Mouse (Mus musculus) limb, embryonic 12.5 days (tissue): ENCODE measurements around the gene Olfr122. TPM values are rescaled to one million over a fixed set of nuclear protein-coding genes. Genes with fewer than 3 reads are reported as not detected.

ENCODE experiments used
- ATAC-seq: fragments of 200-750 bp; cut with Nextera tagmentation; 2 replicates; pipeline ENCODE4 v1.8.0; 2017; ENCODE audit warnings: low read depth, moderate TSS enrichment; ENCODE audit not compliant: insufficient number of reproducible peaks, insufficient read depth, low FRiP score, low TSS enrichment
- H3K27ac ChIP-seq: fragments of 300-500 bp; sonication (generic); 2 replicates; pipeline ENCODE4 v1.5.1; 2016; ENCODE audit warnings: mild to moderate bottlenecking, moderate library complexity
- H3K27me3 ChIP-seq: fragments of 300-500 bp; sonication (generic); 2 replicates; pipeline ENCODE4 v1.6.1; 2016; ENCODE audit warnings: mild to moderate bottlenecking, moderate library complexity
- H3K36me3 ChIP-seq: fragments of 300-500 bp; sonication (generic); 2 replicates; pipeline ENCODE4 v1.6.1; 2016; ENCODE audit warnings: mild to moderate bottlenecking, moderate library complexity
- H3K4me1 ChIP-seq: fragments of 300-500 bp; sonication (generic); replicated peaks from 2 replicates; pipeline ENCODE4 v1.6.1; 2016
- H3K4me2 ChIP-seq: fragments of 300-500 bp; sonication (generic); 2 replicates; pipeline ENCODE4 v1.6.1; 2016; ENCODE audit warnings: mild to moderate bottlenecking, moderate library complexity
- H3K4me3 ChIP-seq: fragments of 300-500 bp; sonication (generic); replicated peaks from 2 replicates; pipeline ENCODE4 v1.5.1; 2016; ENCODE audit warnings: mild to moderate bottlenecking
- H3K9ac ChIP-seq: fragments of 300-500 bp; sonication (generic); replicated peaks from 2 replicates; pipeline ENCODE4 v1.6.1; 2016; ENCODE audit warnings: mild to moderate bottlenecking, moderate library complexity
- H3K9me3 ChIP-seq: fragments of 300-500 bp; sonication (generic); 2 replicates; pipeline ENCODE4 v1.6.1; 2016; ENCODE audit warnings: mild to moderate bottlenecking, moderate library complexity
- WGBS: fragments of 180-500 bp; shearing (Covaris S2); methylation state at CpG from one replicate; pipeline ENCODE4 v1.1.7; 2016; 5-methylcytosine and 5-hydroxymethylcytosine counted together
- polyA plus RNA-seq: library from polyadenylated mRNA; unstranded; fragments of >200 nt; fragmentation: Nextera tagmentation; extraction: Ambion mirVana; gene quantifications from 2 replicates; pipeline ENCODE4 v1.2.1, GENCODE M21; 2016

Gene Olfr122
- polyA plus RNA-seq: not detected in 2 replicates

GRCm38 (mm10) chr17:37768307-37768706 lies at the start of gene Olfr122:
TSS of gene Olfr122 (plus strand) at chr17:37768607.
- 88% methylated on average over 4 of the region's 4 CpGs for WGBS
- no peaks in the 10 kb centered on the region for H3K9me3 ChIP-seq
- no peak for ATAC-seq

GRCm38 (mm10) chr17:37721508-37721907 lies 46.9 kb upstream of the Olfr122 start, which contains the start of gene Olfr120:
TSS of gene Olfr120 (plus strand) at chr17:37721808.
- Histone ChIP-seq H3K27me3 (no peaks in the 10 kb centered on the region), H3K36me3 (no peaks in the 10 kb centered on the region), H3K4me2 (no peak within 1 kb of the TSS), H3K9me3 (no peaks in the 10 kb centered on the region), H3K27ac (no peak within 1 kb of the TSS), H3K9ac (no peak within 1 kb of the TSS), H3K4me1 (no peaks in the 10 kb centered on the region), H3K4me3 (no peak within 1 kb of the TSS)
- 71% methylated on average over 1 of the region's 1 CpGs for WGBS
- ATAC-seq: no peak

More at GRCm38 (mm10) chr17:37768307-37768706, at the start of gene Olfr122:
- H3K4me1 ChIP-seq: no peaks in the 10 kb centered on the region
- H3K36me3 ChIP-seq: no peaks in the 10 kb centered on the region
- no peak within 1 kb of the TSS for H3K9ac ChIP-seq
- no peaks in the 10 kb centered on the region for H3K27me3 ChIP-seq
- H3K4me2 ChIP-seq: no peak within 1 kb of the TSS
- H3K27ac ChIP-seq: no peak within 1 kb of the TSS
- no peak within 1 kb of the TSS for H3K4me3 ChIP-seq

GRCm38 (mm10) chr17:37738070-37738469 lies 30.3 kb upstream of the Olfr122 start:
- Histone ChIP-seq H3K4me2 (no peak overlapping the region), H3K27me3 (no peaks in the 10 kb centered on the region), H3K27ac (no peak overlapping the region), H3K4me1 (no peaks in the 10 kb centered on the region), H3K9ac (no peak overlapping the region), H3K9me3 (no peaks in the 10 kb centered on the region), H3K4me3 (no peak overlapping the region), H3K36me3 (no peaks in the 10 kb centered on the region)
- WGBS: 57% methylated on average over 7 of the region's 7 CpGs
- no peak for ATAC-seq

- Histone ChIP-seq H3K9ac (no peak within 1 kb of the TSS), H3K9me3 (no peaks in the 10 kb centered on the region), H3K4me3 (no peak within 1 kb of the TSS), H3K27me3 (no peaks in the 10 kb centered on the region), H3K27ac (no peak within 1 kb of the TSS), H3K4me1 (no peaks in the 10 kb centered on the region), H3K4me2 (no peak within 1 kb of the TSS), H3K36me3 (no peaks in the 10 kb centered on the region)
- 81% methylated on average over 2 of the region's 2 CpGs for WGBS
- no peak for ATAC-seq
Observed at GRCm38 (mm10) chr17:37793229-37793628, 24.8 kb downstream of the Olfr122 start, which contains the start of gene Olfr123. TSS of gene Olfr123 (plus strand) at chr17:37793529.

- 82% methylated on average over 3 of the region's 3 CpGs for WGBS
- no peaks in the 10 kb centered on the region for H3K4me1 ChIP-seq
- ATAC-seq: no peak
- H3K36me3 ChIP-seq: no peaks in the 10 kb centered on the region
- H3K4me3 ChIP-seq: no peak within 1 kb of the TSS
- no peak within 1 kb of the TSS for H3K4me2 ChIP-seq
- H3K9me3 ChIP-seq: no peaks in the 10 kb centered on the region
- H3K9ac ChIP-seq: no peak within 1 kb of the TSS
- no peak within 1 kb of the TSS for H3K27ac ChIP-seq
- no peaks in the 10 kb centered on the region for H3K27me3 ChIP-seq
Observed at GRCm38 (mm10) chr17:37799588-37799987, 31.2 kb downstream of the Olfr122 start, which contains the start of gene Olfr124. TSS of gene Olfr124 (plus strand) at chr17:37799888.

Other genes with a start within 250 kb of the Olfr122 start
- gene Olfr112, start 199.2 kb upstream of the Olfr122 start, polyA plus RNA-seq: not detected in 2 replicates
- gene Olfr113, start 190.9 kb upstream of the Olfr122 start, polyA plus RNA-seq: not detected in 2 replicates
- not detected in 2 replicates for gene Olfr114, start 175.9 kb upstream of the Olfr122 start, polyA plus RNA-seq
- not detected in 2 replicates for gene Olfr115, start 141.5 kb upstream of the Olfr122 start, polyA plus RNA-seq
- not detected in 2 replicates for gene Olfr116, start 141.4 kb upstream of the Olfr122 start, polyA plus RNA-seq
- not detected in 2 replicates for gene Olfr117, start 104.8 kb upstream of the Olfr122 start, polyA plus RNA-seq
- not detected in 2 replicates for gene Olfr118, start 101.6 kb upstream of the Olfr122 start, polyA plus RNA-seq
- not detected in 2 replicates for gene Olfr119, start 72.0 kb upstream of the Olfr122 start, polyA plus RNA-seq
- not detected in 2 replicates for gene Olfr120, start 46.8 kb upstream of the Olfr122 start, polyA plus RNA-seq
- not detected in 2 replicates for gene Olfr121, start 19.8 kb upstream of the Olfr122 start, polyA plus RNA-seq
- not detected in 2 replicates for gene Olfr123, start 24.9 kb downstream of the Olfr122 start, polyA plus RNA-seq
- gene Olfr124, start 31.3 kb downstream of the Olfr122 start, polyA plus RNA-seq: not detected in 2 replicates
- not detected in 2 replicates for gene Olfr125, start 64.3 kb downstream of the Olfr122 start, polyA plus RNA-seq
- not detected in 2 replicates for gene Olfr126, start 78.9 kb downstream of the Olfr122 start, polyA plus RNA-seq
- gene Olfr127, start 131.8 kb downstream of the Olfr122 start, polyA plus RNA-seq: not detected in 2 replicates
- not detected in 2 replicates for gene Olfr128, start 151.9 kb downstream of the Olfr122 start, polyA plus RNA-seq
- gene Olfr761, start 184.5 kb downstream of the Olfr122 start, polyA plus RNA-seq: not detected in 2 replicates